Mouse (Mus musculus) ES-Bruce4 (cell line): ENCODE data around the gene Dact2. TPM values are rescaled to one million over a fixed set of nuclear protein-coding genes. Genes with fewer than 3 reads are reported as not detected.

Experiments used
- H3K27ac ChIP-seq: 2 replicates; pipeline ENCODE4 v1.5.1; 2012; ENCODE audit warnings: low read length, inconsistent platforms; ENCODE audit not compliant: insufficient read depth
- H3K27me3 ChIP-seq: 2 replicates; pipeline ENCODE4 v1.6.1; 2012; ENCODE audit warnings: mild to moderate bottlenecking, low read length, inconsistent platforms; ENCODE audit not compliant: control insufficient read depth, poor library complexity, insufficient read depth, severe bottlenecking
- H3K36me3 ChIP-seq: 2 replicates; pipeline ENCODE4 v1.6.1; 2012; ENCODE audit warnings: inconsistent platforms, mild to moderate bottlenecking, low read length, moderate library complexity; ENCODE audit not compliant: control insufficient read depth, poor library complexity, insufficient read depth, severe bottlenecking
- H3K4me1 ChIP-seq: one replicate; pipeline ENCODE4 v1.8.1; 2011; ENCODE audit warnings: low read length; ENCODE audit not compliant: control insufficient read depth, insufficient read depth
- H3K4me3 ChIP-seq: 2 replicates; pipeline ENCODE4 v1.5.1; 2011; ENCODE audit warnings: low read depth, mild to moderate bottlenecking, low read length
- H3K9ac ChIP-seq: 2 replicates; pipeline ENCODE4 v1.6.1; 2012; ENCODE audit warnings: low read depth, mild to moderate bottlenecking, inconsistent platforms; ENCODE audit not compliant: poor library complexity, severe bottlenecking
- H3K9me3 ChIP-seq: replicated peaks from 2 replicates; pipeline ENCODE4 v1.6.1; 2012; ENCODE audit warnings: mild to moderate bottlenecking, low read length, inconsistent platforms; ENCODE audit not compliant: control insufficient read depth, poor library complexity, insufficient read depth, severe bottlenecking
- CTCF ChIP-seq: IDR thresholded peaks from one replicate; pipeline ENCODE4 v1.8.1; 2011; ENCODE audit warnings: low read depth, low read length
- EP300 ChIP-seq: IDR thresholded peaks from 2 replicates; pipeline ENCODE4 v1.6.1; 2011; ENCODE audit warnings: low read depth, low read length; ENCODE audit not compliant: insufficient read depth
- POLR2A ChIP-seq: IDR thresholded peaks from one replicate; pipeline ENCODE4 v1.8.1; 2011; ENCODE audit warnings: low read length; ENCODE audit not compliant: insufficient read depth
- polyA plus RNA-seq: library from polyadenylated mRNA; stranded (reverse); fragments of >200 nt; gene quantifications from 2 replicates; pipeline ENCODE4 v1.2.4, GENCODE M21; 2011; ENCODE audit warnings: low read depth; ENCODE audit not compliant: missing spikeins, insufficient read depth, insufficient read length

The Dact2 gene
- polyA plus RNA-seq, 1 experiment = 15.8 TPM

DNA sequence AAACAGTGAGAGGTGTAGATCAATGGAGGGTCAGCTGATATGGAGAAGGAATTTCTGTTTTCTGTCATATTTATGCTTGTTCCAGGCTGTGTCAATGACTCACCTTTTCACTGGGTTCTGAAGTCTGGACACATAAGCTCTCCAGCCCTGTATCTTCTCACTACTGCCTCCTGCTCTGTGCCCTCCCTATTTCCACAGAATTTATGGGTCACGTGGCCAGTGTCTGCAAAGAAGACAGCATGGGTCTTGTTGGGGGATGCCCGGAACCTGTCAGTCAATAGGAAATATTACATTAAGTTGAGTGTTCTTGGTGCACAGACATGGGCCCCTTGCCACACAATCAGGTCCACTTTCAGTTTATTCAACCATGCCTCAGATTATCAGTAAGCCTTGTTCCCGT is 1.1 kb upstream of the Dact2 start:
- no peaks in the 10 kb centered on the region for H3K9me3 ChIP-seq
- H3K4me1 ChIP-seq = peaks cover 6% of the 10 kb centered on the region
- H3K27ac ChIP-seq = no peak overlapping the region
- TF ChIP-seq CTCF (no peak), POLR2A (no peak), EP300 (no peak)
- H3K9ac ChIP-seq = no peak overlapping the region
- H3K4me3 ChIP-seq = no peak overlapping the region
- no peaks in the 10 kb centered on the region for H3K27me3 ChIP-seq
- H3K36me3 ChIP-seq = no peaks in the 10 kb centered on the region

DNA sequence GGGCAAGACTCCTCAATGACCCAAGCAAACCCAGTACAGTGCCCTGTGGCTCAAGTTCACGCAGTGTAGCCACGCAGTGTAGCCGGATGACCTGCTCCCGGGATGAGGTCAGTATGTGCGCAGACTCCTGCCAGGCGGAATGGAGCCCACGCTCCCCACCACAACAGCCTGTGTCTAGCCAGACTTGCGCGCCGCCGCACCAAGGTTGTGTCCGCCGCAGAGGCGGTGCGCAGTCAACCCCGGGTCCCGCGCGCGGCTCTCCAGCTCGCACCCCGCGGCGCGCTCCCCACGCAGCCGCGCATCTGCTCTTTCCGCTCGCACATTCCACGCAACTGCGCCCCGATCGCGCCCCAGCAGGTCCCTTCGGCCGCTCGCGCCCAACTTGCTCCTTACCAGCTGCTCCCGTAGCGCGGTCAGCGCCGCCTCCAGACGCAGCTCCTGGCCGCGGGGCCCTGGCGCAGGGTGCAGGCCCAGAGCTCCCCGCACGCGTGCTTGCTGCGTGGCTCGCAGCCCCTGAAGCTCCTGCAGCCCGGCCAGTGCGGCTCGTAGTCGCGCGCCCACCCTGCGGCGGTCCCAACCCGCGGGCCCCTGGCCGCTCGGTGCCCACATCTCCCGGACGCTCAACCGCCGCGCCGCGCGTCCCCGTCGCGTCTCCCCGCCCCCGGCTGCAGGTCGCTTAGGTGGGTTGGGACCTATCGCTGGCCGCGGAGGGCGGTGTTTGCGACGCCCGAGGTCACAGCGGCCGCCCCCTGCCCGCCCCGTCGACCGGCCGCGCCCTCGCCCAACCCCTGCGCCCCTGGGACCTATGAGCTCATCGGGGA is 773 bp downstream of the Dact2 start:
- H3K9ac ChIP-seq = peak overlapping the region; percentile 77
- H3K27me3 ChIP-seq = no peaks in the 10 kb centered on the region
- peaks cover 10% of the 10 kb centered on the region for H3K4me1 ChIP-seq
- H3K9me3 ChIP-seq = no peaks in the 10 kb centered on the region
- peaks cover 2% of the 10 kb centered on the region for H3K36me3 ChIP-seq
- peak overlapping the region; percentile 80 for H3K4me3 ChIP-seq
- TF ChIP-seq POLR2A = peak; percentile 9
- no peak for TF ChIP-seq CTCF
- TF ChIP-seq EP300 = no peak
- no peak overlapping the region for H3K27ac ChIP-seq

DNA sequence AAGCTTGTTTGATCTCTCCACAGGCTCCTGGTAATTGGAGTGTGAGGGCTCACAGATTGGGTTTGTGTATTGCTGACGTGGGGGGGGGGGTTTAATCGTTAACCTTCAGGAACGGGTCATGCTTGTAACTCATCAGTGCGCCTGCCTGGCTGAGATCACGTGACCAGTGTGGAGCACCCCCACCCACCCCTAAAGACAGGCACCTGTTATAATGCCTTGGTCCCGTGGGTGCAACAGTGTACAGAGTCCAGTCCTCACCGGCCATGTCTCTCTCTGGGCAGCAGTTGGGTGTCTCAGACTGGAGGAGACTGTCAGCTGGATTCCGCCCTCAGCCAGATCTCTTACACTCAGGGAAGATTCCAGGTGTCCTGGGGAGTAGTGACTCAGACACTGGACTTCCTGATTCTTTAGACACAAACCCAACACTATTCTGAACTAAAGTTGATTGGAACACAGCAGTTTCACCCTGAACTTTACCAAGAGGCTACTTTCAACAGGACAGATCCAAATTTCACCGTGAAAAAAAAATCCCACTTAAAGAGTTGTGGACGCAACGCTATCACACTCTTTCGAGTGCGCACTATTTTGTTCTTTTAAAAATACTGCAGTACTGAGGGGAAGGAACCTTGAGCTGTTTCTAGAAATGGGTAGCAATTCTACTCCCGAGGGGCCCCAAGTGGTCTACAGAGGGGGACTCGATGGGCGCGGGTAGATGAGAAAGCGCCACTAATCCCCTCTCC is 1.6 kb downstream of the Dact2 start:
- H3K9ac ChIP-seq = peak overlapping the region; percentile 77
- H3K9me3 ChIP-seq = no peaks in the 10 kb centered on the region
- peak overlapping the region; percentile 80 for H3K4me3 ChIP-seq
- peaks cover 10% of the 10 kb centered on the region for H3K4me1 ChIP-seq
- peaks cover 10% of the 10 kb centered on the region for H3K36me3 ChIP-seq
- no peak for TF ChIP-seq CTCF
- no peak for TF ChIP-seq POLR2A
- peak; percentile 59; the same call in 1 of the 2 replicates for TF ChIP-seq EP300
- H3K27me3 ChIP-seq = no peaks in the 10 kb centered on the region
- no peak overlapping the region; the same call in 1 of the 2 replicates for H3K27ac ChIP-seq

DNA sequence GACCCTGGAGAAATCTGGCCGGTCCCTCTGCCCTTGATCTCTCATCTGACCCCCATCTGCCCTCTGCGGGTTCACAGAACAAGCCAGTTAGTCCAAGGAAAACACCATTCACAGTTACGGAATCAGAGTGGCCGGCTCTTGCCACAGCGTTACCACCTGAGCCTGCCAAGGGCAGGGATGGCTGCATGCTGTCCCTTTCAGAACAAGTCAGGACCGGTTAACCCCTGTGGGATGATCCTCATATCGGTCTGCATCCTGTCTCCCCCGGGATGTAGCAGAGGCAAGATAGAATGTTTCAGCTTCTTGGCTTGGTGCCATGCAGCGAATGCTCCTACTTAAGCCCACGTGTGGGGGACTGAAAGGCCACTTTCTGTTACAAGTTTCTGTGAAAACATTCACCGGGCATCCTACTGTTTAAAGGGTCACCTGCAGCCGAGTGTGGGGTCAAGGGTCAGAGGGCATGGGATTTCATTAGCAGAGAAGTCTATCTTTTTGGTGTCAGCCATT is 2.8 kb downstream of the Dact2 start:
- Histone ChIP-seq H3K27ac (0 out of 2 replicates have a peak overlapping the region, but pooled peaks have one; percentile 21), H3K9ac (no peak overlapping the region; the same call in 1 of the 2 replicates), H3K27me3 (no peaks in the 10 kb centered on the region)

DNA sequence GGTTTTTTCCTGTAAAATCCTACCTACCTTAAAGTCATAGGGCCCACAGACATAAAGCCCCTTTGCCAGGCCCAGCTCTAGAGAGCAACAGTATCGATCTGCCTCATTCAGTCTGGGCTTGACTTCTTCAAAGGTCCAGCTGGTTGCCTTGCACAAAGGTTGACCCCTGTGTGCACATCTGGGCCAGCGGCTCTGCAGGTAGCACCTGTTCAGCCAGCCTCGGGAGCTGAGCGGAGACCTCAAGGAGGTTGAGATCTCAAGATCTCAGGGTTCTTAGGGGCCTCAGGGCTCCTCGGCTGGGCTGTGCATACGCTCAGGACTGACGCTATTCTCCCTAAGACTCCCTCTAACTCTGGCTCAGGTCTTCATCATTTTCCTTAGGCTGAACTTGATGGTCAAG is 3.9 kb downstream of the Dact2 start:
- no peak overlapping the region for H3K9ac ChIP-seq
- H3K4me3 ChIP-seq = no peak overlapping the region
- H3K27ac ChIP-seq = no peak overlapping the region
- H3K36me3 ChIP-seq = peaks cover 24% of the 10 kb centered on the region
- H3K27me3 ChIP-seq = no peaks in the 10 kb centered on the region
- H3K9me3 ChIP-seq = no peaks in the 10 kb centered on the region
- H3K4me1 ChIP-seq = peaks cover 10% of the 10 kb centered on the region
- TF ChIP-seq CTCF = no peak
- TF ChIP-seq EP300 = 0 out of 2 replicates have a peak, but pooled peaks have one; percentile 19

More for the DNA sequence above, 2.8 kb downstream of the Dact2 start:
- TF ChIP-seq POLR2A (no peak), CTCF (no peak), EP300 (no peak)
- Histone ChIP-seq H3K4me1 (peaks cover 10% of the 10 kb centered on the region), H3K36me3 (peaks cover 21% of the 10 kb centered on the region), H3K4me3 (peak overlapping the region; percentile 47), H3K9me3 (no peaks in the 10 kb centered on the region)
